Mouse (Mus musculus): ENCODE data around the gene Ipmk.
"Not testable (repeated sequence)": the region's sequence is repeated elsewhere in the genome, so short reads cannot be mapped to it uniquely, and the experiment has no call there.

DNA sequence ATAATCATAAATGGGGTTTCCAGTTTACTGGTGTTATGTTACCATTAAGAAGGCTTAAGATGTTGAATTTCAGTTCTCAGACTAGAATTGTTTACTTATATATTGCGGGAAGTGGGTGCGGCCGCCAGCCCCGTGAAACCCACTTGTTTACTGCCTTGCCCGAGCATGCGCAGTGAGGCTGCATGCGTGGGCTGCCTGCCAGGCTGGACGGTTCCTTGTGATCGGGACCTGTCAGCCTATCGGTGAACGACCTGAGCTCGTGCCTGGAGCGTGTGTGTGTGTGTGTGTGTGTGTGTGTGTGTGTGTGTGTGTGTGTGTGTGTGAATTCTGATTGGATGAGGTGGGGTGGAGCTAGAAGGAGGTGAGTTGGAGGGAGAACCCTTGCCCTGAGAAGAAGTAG is 114.8 kb downstream of the Ipmk start:
- not testable (repeated sequence) for TF ChIP-seq CTCF (IDR thresholded peaks at IDR 0.05; ENCODE audit: borderline replicate concordance, extremely low read depth, insufficient read depth, insufficient read length); POLR2A (IDR thresholded peaks at IDR 0.05; ENCODE audit: borderline replicate concordance, extremely low read depth, insufficient read depth, insufficient read length, poor library complexity, severe bottlenecking)
